Mouse (Mus musculus) E14TG2a.4 (cell line): ENCODE data around the gene Syn3.

ENCODE experiments used
- CTCF ChIP-seq: conservative IDR thresholded peaks from 2 replicates; pipeline ENCODE4 v1.5.1; 2014; ENCODE audit warnings: low read length
- NANOG ChIP-seq: IDR thresholded peaks from 2 replicates; pipeline ENCODE4 v1.6.1; 2014; ENCODE audit warnings: borderline replicate concordance, low read length, mixed read lengths
- POU5F1 ChIP-seq: IDR thresholded peaks from 2 replicates; pipeline ENCODE4 v1.6.1; 2014; ENCODE audit warnings: low read length, borderline replicate concordance

GRCm38 (mm10) chr10:86371561-86371960, 127.1 kb downstream of the Syn3 start:
- TF ChIP-seq CTCF (no peak), POU5F1 (no peak), NANOG (no peak)
